Mouse (Mus musculus): ENCODE measurements around the gene Asic2.

DNA sequence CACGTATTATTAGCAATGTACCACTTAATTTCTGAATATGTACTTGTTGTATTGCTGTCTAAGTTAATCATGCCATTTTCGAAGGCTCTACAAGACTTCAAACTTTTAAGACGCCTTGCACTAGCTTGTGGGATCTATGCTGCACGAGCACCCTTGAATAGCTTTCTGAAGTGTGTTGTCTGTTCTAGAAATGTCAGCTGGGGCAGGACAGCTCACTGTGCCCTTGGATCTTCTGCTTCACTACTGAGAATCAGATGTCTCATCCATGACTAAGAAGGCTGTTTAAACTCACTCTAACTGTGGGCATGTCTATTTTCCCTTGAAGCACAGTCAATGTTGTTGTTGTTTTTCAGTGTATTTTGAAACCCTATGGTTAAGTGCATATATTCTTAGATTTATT, 44.6 kb downstream of the Asic2 start:
- TF ChIP-seq CTCF (IDR thresholded peaks at IDR 0.05; ENCODE audit: low read depth, low read length) (no peak), POLR2A (IDR thresholded peaks at IDR 0.05; ENCODE audit: extremely low read depth, insufficient read depth, low read length) (no peak)

Measured in liver, adult 2 months (tissue).